20 mouse cellular contexts compared by ENCODE assay signal in the genomic region with DNA sequence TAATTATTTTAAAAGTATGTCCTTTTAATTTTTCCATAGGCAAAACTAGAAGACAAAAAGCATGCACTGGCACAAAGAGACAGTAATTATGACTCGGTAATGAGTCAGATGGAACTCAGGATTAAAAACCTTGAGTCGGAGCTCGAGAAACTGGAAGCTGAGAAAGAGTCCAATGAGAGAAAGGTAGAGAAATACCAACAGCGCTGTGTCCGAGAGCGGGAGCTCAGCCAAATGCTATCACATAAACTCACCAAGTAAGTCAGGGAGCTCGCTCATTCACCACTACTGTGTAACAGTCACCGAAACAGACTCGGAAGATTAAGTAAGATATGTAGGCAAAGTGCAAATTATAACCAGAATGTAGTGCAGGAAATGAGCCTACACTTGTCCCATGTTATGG. TPM values are rescaled to one million over a fixed set of nuclear protein-coding genes. Genes with fewer than 3 reads are reported as not detected.
"Had no signal": no experiment of that assay in that cellular context is flagged by ENCODE, and none has a peak within 500 bp of the region (broad histone marks: within the 10 kb centered on the region; RNA-seq: fewer than 3 reads in every experiment).

No protein-coding gene starts in this region.

- DNase-seq: kidney, postnatal 10 days; kidney, postnatal 4 days; lung, adult 2 months; lung, postnatal 36 days; midbrain, embryonic 14.5 days; retina, postnatal 1 day; right cerebral cortex, postnatal 14 days; thymus, adult 2 months; thymus, postnatal 25 days had no signal

- H3K4me3 ChIP-seq: layer of hippocampus, adult 2 months; limb, embryonic 10.5 days; liver, embryonic 15.5 days; midbrain, embryonic 10.5 days; neural tube, embryonic 12.5 days; stomach, embryonic 15.5 days had no signal

- H3K27ac ChIP-seq: layer of hippocampus, adult 2 months; limb, embryonic 10.5 days; liver, embryonic 15.5 days; midbrain, embryonic 10.5 days; neural tube, embryonic 12.5 days; stomach, embryonic 15.5 days had no signal

- H3K4me1 ChIP-seq: limb, embryonic 10.5 days; liver, embryonic 15.5 days; midbrain, embryonic 10.5 days; neural tube, embryonic 12.5 days; stomach, embryonic 15.5 days had no signal

RNA-seq across cellular contexts. Expression of gene Pdzd9, which starts 49.3 kb away (rescaled TPM):
- total RNA-seq: layer of hippocampus, adult 2 months; left cerebral cortex, adult 18-20 months; left cerebral cortex, postnatal 10 days; megakaryocyte, adult 5-6 weeks; neutrophil, adult 5-6 weeks had no signal
- polyA plus RNA-seq: lung, adult 2 months; spleen, adult 2 months; thymus, adult 2 months had no signal
